Mouse (Mus musculus) c-Kit-positive CD71-positive TER-119-positive erythroid progenitor cells, embryonic 14.5 days (primary cell): ENCODE data around the gene Ctsj.
"Not testable (repeated sequence)": the region's sequence is repeated elsewhere in the genome, so short reads cannot be mapped to it uniquely, and the experiment has no call there.

Experiments
- DNase-seq: peaks from one replicate; pipeline ENCODE4 v3.0.0-alpha.2; 2013; ENCODE audit warnings: low spot score

The Ctsj gene

DNA sequence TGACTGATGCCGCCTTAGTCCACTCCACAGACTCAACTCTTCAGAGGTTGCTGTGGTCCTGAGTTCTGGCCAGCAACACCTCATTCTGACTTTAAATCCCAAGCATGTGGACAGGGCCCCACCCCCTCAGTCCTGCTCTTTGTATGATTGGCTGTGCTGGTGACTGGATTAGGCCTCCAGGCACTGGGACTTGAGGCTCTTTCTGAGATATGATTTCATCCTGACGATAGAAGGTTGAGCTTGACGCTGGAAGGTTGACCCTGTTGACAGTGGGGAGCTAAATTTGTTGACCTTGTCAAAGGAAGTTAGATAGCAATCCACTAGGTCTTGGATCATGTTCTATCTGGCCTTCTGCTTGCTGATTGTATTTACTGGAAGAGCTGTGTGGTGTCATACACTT, at the start of gene Ctsj:
Ctsj (minus strand) TSS at position 101 of the 400 bp plus-strand sequence.
- no peak for DNase-seq

DNA sequence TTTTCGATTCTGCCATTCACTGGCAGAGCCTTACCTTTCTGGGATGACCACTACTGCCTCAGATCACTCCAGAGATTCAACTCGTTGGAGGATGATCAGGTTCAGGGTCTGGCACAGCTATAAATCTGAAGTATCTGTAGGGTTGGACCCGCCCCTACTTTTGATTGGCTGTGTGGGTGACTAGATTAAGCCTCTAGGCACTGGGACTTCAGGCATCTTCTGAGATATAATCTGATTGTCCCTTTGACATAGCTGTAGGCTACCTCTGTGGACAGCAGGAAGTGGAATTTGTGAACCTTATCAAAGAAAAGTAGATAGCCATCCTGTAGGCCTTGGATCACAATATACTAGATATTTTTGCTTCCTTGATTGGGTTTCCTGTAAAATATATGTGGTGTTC, 34.8 kb upstream of the Ctsj start, which contains the start of gene Ctsq:
Ctsq (minus strand) TSS at position 101 of the 400 bp plus-strand sequence.
- DNase-seq: no peak

DNA sequence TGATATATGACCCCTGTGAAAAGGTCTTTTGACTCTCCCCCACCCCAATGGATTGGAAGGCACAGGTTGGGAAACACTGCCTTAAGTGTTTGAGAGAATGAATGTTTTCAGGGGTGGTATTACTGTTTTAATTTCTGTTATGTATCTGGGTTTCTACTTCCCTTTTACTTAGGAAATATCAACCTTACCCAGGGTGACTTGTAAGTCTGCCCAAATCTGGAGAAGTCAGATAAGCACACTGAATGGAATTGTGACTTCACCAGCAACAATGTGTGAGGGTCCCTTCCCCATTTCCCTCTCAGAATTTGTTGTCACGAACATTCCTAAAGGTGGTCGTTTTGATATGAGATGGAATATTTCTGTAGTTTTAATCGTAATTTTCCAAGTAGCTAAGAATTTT, 17.0 kb upstream of the Ctsj start:
- no peak for DNase-seq

DNA sequence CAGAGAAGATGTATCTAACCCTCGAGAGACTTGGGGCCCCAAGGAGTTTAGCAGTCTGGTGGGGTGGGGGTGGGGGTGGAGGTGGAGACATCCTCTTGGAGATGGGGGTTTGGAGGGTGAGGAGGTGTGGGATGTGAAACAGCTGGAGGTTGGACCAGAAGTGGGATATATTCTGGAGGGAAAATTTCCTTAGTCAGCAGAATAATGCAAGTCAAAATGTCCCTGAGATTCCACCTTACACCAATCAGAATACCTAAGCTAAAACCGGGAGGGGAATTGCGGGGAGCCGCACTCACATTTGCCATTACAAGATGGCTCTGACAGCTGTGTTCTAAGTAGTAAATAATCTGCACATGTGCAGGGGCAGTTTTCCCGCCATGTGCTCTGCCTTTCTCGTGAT, 16.1 kb upstream of the Ctsj start:
- DNase-seq: no peak

DNA sequence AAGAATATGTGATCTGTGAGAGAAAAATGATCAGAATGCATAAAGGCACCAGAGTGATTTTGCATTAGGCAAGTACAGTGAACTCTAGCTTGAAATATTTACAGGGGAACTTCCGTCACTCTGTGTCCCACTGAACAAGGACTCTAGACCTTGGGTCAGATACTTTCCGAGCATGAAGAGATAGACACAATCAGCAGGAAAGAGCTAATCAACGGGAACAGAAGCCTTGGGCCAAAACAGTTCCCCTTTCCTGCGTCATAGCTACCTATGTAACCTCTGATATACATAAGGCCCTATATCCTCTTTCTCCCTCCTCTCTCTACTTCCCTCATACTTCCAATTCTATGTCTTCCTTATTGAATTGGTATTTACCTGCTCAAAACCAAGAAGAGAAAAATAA, 4.4 kb upstream of the Ctsj start:
- no peak for DNase-seq

DNA sequence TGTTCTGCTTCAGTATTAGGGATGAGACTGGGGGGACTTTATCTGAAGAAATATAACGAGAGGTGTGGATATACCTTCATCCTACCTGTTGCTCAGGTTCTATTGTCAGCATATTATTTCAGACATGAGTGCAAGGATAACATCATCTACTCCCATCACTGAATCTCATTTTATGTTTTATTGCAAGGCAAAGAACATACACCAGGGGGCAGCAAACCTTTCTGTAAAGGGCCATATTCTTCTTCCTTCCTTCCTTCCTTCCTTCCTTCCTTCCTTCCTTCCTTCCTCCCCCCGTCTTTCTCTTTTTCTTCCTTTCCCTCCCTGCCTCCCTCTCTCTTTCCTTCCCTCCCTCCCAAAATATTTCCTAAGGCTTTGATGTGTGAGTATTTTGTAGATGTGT, 8.2 kb downstream of the Ctsj start:
- no peak for DNase-seq

DNA sequence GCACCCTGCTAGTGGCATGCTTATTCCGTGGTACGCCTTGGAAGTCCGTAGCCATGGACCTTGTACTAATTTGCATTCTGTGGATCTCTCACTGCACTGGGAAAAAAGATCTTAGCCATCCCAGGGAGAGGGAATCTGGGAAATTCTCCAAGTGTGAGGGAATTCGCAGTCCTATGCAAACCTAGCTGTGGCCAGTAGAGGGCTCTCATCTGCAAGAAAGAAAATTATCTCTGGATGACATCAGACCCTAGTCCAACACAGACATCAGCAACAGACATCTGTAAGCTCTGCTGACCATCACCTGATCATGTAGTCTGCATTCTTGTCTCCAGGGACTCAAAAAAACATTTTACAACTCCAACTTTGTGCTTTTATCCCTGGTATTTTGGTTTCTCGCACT, 18.8 kb downstream of the Ctsj start:
- not testable (repeated sequence) for DNase-seq

DNA sequence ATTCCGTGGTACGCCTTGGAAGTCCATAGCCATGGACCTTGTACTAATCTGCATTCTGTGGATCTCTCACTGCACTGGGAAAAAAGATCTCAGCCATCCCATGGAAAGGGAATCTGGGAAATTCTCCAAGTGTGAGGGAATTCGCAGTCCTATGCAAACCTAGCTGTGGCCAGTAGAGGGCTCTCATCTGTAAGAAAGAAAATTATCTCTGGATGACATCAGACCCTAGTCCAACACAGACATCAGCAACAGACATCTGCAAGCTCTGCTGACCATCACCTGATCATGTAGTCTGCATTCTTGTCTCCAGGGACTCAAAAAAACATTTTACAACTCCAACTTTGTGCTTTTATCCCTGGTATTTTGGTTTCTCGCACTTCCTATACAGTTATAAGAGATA, 33.4 kb downstream of the Ctsj start:
- DNase-seq: not testable (repeated sequence)

DNA sequence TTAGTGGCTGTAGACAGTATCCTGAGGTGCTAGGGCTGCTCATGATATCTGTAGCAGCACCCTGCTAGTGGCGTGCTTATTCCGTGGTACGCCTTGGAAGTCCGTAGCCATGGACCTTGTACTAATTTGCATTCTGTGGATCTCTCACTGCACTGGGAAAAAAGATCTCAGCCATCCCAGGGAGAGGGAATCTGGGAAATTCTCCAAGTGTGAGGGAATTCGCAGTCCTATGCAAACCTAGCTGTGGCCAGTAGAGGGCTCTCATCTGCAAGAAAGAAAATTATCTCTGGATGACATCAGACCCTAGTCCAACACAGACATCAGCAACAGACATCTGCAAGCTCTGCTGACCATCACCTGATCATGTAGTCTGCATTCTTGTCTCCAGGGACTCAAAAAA, 41.8 kb downstream of the Ctsj start:
- DNase-seq: not testable (repeated sequence)

DNA sequence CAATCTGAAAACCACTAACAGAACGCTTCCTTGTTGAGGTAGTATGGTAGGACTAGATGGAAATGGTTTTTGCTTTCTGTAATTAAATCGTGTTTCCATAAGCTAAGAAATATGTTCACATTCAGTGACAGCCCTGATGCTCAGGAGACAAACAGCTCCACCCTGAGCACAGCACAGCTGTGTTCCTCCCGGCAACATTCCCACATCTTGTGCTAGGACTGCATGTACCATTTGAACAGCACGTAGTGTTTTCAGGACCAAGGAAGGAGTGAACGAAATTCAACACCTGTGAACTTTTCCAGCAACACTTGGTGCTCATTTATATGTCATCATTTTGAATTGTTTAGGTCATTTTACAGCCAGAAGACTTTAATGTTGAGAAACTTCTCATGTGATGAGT, 44.1 kb downstream of the Ctsj start:
- no peak for DNase-seq
